Mouse (Mus musculus) myocyte (in vitro differentiated cells): ENCODE measurements around the gene Vwc2.

Experiments used
- MAX ChIP-seq: IDR thresholded peaks from one replicate; pipeline ENCODE4 v1.6.1; 2011; ENCODE audit warnings: low read depth, mild to moderate bottlenecking, control low read depth
- POLR2A ChIP-seq: IDR thresholded peaks from one replicate; pipeline ENCODE4 v1.6.1; 2011; ENCODE audit warnings: low read depth, mild to moderate bottlenecking, control low read depth, moderate library complexity; ENCODE audit not compliant: insufficient read length
- POLR2AphosphoS2 ChIP-seq: IDR thresholded peaks from one replicate; pipeline ENCODE4 v1.6.1; 2011; ENCODE audit warnings: low read depth, control low read depth; ENCODE audit not compliant: insufficient read length

DNA sequence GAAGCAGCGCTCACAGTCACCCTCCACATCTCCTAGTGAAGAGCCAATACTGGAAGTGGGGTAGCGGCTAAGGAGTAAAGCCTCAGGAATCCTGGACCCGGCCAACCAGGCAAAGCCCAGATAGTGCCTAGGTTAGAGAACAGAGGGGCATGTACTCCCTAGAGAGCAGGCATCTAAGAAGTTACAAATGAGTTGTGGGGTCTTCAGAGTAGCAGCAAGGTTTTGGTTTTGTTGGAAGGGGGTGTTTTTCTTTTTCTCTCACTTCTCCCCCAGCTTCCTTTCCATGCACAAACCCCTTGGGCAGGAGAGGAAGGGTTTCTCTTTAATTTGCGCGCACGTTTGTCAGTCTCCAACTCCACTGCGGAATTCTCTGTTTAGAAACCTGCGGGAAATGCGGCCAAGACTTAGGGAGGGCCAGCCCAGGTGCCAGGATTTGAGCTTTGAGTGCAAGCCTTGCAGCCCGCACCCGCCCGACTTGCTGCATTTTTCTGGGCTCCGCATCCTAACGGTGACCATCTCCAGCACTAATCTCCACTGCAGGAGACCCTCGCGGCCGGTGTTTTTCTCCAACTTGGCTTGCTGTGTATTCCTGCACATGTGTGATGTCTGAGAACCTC lies 1.1 kb downstream of the Vwc2 start:
- no peak for TF ChIP-seq MAX
- TF ChIP-seq POLR2A, result no peak
- no peak for TF ChIP-seq POLR2AphosphoS2
